Mouse (Mus musculus) ES-CJ7 (cell line): ENCODE data around the gene Stam.

Experiments used
- DNase-seq: peaks from one replicate; pipeline ENCODE4 v3.0.0; 2011; ENCODE audit warnings: low read depth, low spot score

The Stam gene

GRCm38 (mm10) chr2:14126387-14126786, 52.5 kb downstream of the Stam start:
- no peak for DNase-seq

GRCm38 (mm10) chr2:14127629-14128028, 53.7 kb downstream of the Stam start:
- DNase-seq: no peak

- no peak for DNase-seq
Observed at GRCm38 (mm10) chr2:14130641-14131339, 56.9 kb downstream of the Stam start.

GRCm38 (mm10) chr2:14132468-14133326, 58.8 kb downstream of the Stam start:
- DNase-seq: no peak

- DNase-seq: no peak
Observed at GRCm38 (mm10) chr2:14136906-14137305, 63.0 kb downstream of the Stam start.

GRCm38 (mm10) chr2:14139590-14139989, 65.7 kb downstream of the Stam start:
- DNase-seq: no peak

GRCm38 (mm10) chr2:14140044-14140443, 66.1 kb downstream of the Stam start:
- DNase-seq: peak; percentile 13

- no peak for DNase-seq
Observed at GRCm38 (mm10) chr2:14145311-14145710, 71.4 kb downstream of the Stam start.

- DNase-seq: no peak
Observed at GRCm38 (mm10) chr2:14146913-14147312, 73.0 kb downstream of the Stam start.

GRCm38 (mm10) chr2:14150829-14151228, 76.9 kb downstream of the Stam start:
- DNase-seq: peak; percentile 7

- no peak for DNase-seq
Observed at GRCm38 (mm10) chr2:14151854-14152253, 78.0 kb downstream of the Stam start.

- no peak for DNase-seq
Observed at GRCm38 (mm10) chr2:14159047-14159446, 85.1 kb downstream of the Stam start.

- no peak for DNase-seq
Observed at GRCm38 (mm10) chr2:14159756-14160155, 85.9 kb downstream of the Stam start.

GRCm38 (mm10) chr2:14164459-14165030, 90.6 kb downstream of the Stam start:
- DNase-seq: no peak

GRCm38 (mm10) chr2:14165066-14165465, 91.2 kb downstream of the Stam start:
- no peak for DNase-seq

GRCm38 (mm10) chr2:14165618-14166344, 91.9 kb downstream of the Stam start:
- DNase-seq: no peak

- DNase-seq: peak; percentile 28
Observed at GRCm38 (mm10) chr2:14167721-14168120, 93.8 kb downstream of the Stam start.

- DNase-seq: no peak
Observed at GRCm38 (mm10) chr2:14174334-14174733, 100.4 kb downstream of the Stam start, which contains the start of gene Tmem236. TSS of gene Tmem236 (plus strand) at chr2:14174523.

GRCm38 (mm10) chr2:14176460-14177193, 102.7 kb downstream of the Stam start:
- DNase-seq: no peak

- DNase-seq: no peak
Observed at GRCm38 (mm10) chr2:14184375-14184774, 110.5 kb downstream of the Stam start.

GRCm38 (mm10) chr2:14190684-14191083, 116.8 kb downstream of the Stam start:
- no peak for DNase-seq
